Mouse (Mus musculus): ENCODE data around the gene Fam241b.

Gene Fam241b

DNA sequence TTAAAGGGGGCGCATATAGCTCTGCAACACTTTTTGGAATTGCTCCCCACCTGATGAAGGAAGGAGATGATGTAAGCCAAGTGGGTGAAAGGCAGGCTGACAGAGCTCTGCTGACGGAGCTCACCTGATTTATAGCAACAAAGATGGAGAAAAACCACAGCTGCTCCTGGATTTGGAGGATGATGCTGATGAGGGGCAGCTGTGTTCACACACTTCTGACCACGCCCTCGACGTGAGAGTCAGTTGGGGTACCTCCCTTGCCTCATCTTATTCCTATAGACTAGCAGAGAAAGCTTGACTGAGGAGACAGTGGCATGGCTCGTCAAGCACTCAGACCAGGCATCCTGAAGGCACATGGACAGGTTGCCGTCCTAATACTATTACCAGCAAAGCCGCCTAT is at the start of gene Fam241b:
Gene Fam241b (minus strand): TSS at position 101 of the 400 bp plus-strand sequence.
- no peak for DNase-seq (ENCODE audit: low read depth, low spot score)

DNA sequence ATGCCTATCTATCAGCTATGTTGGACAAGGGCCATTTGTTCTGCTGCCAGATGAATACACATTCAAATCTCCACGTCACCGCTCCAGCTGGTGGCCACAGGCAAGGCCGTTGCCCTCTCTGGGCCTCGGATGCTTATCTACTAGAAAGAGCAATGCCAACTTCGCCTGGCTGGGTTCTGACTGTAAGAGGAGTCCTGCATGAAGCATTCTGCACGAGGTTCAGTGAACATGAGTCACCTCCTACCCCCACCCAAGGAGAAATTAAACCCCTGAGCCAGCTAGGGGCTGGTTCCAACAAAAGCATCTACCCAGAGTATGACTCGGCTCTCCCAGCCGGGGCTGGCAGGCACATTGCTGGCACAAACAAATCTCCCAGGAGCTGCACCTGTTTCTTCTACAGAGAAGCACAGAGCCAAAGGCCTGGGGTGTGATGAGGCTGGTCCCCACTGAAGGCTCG is 49.0 kb upstream of the Fam241b start:
- DNase-seq (ENCODE audit: low read depth, low spot score), result no peak

DNA sequence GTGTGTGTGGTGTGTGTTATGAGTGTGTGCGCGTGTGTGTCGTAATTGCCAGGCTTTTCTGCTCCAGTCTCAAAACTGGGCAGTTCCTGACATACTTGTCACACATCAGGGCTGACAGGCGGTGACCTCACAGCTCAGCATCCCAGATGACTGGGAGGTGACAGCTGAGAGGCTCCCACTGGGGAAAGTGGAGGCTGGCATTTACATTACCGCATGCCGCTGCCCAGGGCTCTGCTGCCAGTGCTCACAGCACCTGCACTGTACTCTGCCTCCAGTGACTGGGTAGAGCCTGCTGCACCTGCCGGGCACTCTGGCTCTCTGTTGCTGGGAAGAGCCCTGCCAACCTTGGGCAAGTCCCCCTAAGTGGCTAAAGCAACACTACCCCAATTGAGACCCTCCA is 47.1 kb upstream of the Fam241b start:
- no peak for DNase-seq (ENCODE audit: low read depth, low spot score)

DNA sequence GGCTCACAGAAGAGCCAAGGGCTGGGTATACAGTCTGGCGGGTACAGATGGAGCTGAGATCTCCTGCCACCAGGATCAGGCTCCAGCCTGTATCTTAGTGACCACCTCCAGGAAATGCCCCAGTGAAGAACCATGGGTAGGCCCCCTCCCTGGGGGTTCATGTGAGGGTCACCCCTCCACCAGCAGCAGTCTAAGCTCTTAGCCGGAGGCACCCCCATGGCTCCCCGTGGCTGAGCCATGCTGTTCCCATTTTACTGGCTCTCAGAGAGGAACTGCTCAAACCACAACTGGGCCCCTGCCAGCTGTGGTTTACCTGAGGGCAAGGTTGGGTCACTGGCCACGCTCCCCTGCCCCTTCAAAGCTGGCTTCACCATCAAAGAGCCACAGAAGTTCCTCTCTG is 46.2 kb upstream of the Fam241b start:
- no peak for DNase-seq (ENCODE audit: low read depth, low spot score)

DNA sequence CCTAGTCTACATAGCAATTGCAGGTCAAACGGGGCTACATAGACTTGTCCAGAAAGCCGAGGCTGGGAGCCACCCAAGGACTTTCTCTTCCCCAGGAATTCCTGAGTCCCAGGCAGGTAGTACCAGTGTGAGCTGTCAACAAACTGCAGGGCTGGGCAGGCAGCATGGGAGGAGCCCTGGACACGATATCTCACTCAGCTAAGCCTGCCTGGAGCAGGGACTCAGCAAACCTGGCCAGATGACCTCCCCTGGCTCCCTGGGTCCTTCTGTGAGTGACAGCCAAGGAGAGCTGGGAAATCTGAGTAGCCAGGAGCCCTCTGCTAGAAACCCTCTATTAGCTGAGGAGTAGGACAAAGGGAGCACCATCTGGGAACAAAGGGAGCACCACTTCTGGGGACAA is 45.6 kb upstream of the Fam241b start:
- DNase-seq (ENCODE audit: low read depth, low spot score), result no peak

DNA sequence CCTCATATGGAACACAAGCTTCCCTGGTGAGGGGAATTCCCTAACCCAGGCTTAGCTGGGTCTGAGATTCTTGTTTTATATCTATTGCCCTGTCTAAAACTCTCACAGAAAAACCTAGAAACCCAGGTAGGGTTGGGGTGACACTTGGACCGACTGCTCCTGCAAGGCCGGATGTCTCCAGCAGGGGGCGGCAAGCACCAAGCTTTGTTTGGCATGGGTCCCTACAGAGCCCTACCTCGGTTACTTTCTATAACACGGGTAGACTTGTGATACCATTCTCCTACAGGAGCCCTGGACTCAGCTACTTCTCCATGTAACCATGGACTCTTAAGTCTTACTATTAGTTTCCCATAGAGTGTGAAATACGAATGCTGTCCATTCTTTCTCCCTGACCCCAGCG is 43.2 kb upstream of the Fam241b start:
- DNase-seq (ENCODE audit: low read depth, low spot score), result peak; percentile 39

DNA sequence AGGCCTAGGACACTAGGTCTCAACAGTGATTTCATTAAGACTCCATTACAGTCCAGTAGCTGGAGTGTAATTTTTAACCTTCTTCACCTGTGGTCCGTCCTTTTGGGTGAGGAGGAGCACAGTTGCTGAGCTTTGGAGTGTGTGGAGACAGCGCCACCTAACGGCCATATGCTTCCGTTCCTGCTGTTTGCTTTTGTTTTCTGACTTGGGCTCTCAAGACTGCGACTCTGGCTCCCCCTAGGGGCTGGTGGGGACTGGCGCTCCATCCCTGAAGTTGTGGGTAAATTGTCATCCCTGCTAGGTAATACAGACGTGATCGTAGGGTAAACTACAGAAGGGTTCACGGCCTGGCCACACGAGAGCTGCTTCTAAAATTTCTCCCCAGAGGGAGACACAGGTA is 39.3 kb upstream of the Fam241b start:
- DNase-seq (ENCODE audit: low read depth, low spot score), result peak; percentile 87

DNA sequence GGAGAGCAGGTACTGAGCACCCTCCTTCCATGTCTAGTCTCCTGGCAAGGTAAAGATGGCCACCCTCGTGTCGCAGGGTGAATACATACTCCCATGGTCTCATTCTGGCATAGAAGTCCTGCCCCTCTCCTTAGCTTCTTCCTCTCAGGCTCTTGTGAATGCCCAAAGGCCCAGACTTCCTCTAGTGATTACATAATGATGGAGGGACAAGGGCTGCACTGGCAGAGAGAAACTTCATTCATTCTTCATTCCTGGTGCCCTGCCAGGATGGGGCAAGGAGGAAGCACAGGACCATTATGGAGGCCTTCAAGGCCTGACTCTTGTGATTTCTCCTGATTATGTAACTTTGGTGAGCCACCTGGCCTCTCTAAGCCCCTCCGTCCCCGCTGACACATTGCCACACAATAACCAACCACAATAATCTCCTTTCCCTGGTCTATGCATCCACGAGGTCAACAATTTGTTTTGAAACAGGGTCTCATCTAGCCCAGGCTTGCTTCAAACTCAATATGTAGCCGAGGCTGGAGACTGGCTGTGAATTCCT is 38.8 kb upstream of the Fam241b start:
- no peak for DNase-seq (ENCODE audit: low read depth, low spot score)

DNA sequence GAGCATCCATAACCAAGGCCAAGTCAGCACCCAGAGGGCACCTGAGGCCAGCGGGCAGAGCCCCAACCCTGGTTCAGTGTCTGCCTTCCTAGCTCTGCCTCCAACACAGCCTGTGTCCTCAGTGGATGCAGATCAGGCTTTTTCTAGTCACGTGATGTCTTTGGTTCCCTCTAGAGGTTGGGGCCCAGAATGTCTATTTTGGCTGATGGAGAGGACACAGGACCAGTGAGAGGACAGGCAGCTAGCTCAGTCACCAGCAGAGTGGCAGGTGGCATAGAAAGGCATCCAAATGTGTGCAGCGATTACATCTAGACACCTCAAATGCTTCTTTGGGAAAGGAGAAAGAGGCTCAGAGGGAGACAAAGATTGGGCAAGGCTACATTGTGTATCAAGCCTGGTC is 38.0 kb upstream of the Fam241b start:
- no peak for DNase-seq (ENCODE audit: low read depth, low spot score)

DNA sequence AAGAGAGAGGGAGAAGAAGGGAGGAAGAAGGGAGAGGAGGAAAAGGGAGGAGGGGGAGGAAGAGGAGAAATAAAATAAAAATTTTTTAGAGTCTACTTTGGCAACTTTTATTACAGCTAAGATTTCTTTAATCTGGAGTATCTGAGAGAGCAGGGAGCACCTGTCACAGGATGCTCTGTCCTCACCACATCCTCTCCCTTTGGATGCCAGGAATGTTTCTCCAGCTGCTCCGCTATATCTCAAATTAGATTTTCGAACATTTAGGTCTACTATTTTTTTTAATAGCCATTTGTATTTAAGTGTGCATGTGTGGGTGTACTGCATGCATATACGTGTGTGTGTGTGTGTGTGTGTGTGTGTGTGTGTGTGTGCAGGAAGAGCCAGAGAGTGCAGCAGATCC is 36.2 kb upstream of the Fam241b start:
- DNase-seq (ENCODE audit: low read depth, low spot score), result no peak

DNA sequence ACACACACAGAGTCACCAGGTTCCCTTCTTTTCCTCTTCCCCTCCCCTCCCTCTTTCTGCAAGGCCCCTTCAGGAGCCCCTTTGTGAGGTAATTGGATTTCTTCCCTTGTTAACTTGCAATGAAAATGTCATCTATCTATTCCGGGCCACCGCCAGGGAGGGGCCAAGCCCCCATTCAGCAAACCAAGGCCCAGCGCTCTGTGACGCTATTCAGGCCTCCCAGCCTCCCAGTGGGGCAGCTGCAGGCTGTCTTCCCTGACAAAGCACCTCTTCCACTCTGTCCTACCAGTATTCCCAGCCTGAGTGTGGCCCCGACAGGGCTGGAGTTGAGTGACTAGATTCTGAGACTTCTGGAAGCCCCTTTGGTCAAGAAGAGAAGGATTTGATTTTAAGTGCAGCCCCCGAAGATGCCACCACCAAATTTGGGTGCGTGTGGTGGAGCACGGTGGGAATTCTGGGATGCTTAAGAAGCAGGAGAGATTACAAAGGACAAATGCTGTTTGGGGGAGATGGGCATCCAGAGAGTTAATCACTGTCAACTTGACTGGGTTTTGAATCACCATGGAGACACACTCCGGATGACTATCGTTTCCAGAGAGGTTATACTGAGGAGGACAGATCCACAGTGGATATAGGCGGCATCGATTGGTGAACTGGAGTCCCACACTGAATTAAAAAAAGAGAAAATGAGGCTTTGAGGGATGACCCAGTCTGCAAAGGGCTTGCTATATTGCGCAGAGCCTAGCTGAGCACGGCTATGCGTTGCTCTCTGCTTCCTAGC is 31.0 kb upstream of the Fam241b start:
- no peak for DNase-seq (ENCODE audit: low read depth, low spot score)

DNA sequence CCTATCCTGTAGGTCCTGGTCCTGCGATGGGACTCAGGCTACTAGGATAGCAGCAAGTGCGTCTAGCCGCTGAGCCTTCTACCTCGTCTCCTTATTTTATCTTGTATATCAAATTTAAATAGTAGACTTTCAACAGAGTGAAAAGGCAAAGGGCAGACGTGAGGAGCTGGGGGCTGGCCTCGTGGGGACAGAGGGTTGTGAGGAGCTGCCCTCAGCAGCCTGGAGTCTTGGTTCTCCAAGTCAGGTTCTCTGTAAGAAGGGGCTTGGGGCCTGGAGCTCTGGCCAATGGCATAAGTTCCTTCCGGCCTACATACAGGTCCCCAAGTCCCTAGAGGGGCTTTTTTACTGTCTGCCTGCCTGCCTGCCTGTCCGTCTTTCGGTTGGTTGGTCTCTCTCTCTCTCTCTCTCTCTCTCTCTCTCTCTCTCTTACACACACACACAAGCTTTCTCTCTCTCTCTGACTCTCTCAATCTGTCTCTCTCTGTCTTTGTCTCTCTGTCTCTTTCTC is 30.3 kb upstream of the Fam241b start:
- DNase-seq (ENCODE audit: low read depth, low spot score), result no peak

DNA sequence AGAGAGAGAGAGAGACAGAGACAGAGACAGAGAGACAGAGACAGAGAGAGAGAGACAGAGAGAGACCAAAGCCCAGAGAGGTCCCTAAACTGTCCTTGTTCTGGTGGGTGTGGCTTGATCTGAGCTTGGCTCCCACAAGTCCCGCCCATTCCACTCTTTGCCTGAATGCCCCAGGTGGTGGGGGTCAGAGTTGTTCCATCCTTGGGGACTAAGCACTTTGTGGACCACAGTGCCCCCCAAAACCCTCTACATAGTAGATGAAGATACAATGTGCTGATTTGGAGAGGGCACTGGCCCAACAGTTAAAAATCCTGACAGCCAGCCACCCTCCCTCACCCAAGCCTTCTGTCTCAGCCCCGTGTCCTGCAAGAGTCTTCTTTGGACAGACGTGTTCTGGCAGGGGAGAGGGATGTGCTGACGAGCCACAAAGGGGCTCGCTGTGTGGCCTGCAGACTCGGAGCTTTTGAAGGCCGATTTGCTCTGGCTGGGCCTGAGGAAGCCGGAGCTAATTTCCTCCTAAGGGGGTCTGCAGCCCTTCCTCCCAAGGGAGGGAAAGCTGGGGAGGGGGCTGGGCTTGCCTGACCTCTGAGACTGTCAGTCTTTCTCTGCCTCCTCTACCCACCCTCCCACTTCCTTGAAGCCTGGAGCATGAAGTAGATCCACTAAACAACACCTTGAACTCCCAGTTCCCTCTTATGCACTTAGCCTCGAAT is 29.3 kb upstream of the Fam241b start:
- DNase-seq (ENCODE audit: low read depth, low spot score), result no peak

DNA sequence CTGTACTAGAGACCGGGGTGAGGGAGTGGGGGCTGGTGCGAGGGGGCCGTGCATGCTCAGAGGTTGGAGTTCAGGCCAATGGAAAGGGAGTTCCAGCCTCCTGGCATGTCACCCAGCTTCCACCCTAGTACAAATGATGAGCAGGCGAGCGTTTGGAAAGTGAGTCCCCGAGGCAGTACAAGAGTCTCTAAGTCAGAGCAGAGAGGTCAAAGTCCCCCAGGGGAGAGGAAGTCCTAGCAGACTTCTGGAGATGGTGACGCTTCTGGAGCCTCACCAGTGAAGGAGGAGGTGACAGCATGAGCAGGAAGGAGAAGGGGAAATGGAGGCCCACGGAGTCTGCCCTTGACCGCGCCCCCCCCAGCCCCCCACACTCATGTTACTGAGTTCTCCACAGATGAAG is 18.7 kb upstream of the Fam241b start:
- no peak for DNase-seq (ENCODE audit: low read depth, low spot score)

DNA sequence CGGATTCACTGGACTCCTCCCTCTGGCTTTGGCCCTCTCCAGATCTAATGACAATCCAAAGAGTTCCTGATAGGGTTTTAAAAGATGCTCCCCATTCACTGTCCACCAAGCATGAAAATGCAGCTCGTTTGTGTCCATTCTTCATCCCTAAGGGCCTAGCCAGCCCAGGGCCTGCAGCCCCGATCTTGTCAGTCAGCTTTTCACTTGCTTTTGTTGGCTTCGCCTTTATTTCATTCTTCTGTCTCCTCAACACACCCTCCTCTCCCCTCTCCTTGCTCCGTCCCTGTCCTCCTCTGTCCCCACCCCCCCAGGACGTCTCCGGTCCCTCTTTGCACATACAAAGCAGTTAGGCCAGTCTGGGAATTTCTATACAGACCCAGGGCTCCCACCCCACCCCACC is 6.2 kb upstream of the Fam241b start:
- DNase-seq (ENCODE audit: low read depth, low spot score), result no peak

DNA sequence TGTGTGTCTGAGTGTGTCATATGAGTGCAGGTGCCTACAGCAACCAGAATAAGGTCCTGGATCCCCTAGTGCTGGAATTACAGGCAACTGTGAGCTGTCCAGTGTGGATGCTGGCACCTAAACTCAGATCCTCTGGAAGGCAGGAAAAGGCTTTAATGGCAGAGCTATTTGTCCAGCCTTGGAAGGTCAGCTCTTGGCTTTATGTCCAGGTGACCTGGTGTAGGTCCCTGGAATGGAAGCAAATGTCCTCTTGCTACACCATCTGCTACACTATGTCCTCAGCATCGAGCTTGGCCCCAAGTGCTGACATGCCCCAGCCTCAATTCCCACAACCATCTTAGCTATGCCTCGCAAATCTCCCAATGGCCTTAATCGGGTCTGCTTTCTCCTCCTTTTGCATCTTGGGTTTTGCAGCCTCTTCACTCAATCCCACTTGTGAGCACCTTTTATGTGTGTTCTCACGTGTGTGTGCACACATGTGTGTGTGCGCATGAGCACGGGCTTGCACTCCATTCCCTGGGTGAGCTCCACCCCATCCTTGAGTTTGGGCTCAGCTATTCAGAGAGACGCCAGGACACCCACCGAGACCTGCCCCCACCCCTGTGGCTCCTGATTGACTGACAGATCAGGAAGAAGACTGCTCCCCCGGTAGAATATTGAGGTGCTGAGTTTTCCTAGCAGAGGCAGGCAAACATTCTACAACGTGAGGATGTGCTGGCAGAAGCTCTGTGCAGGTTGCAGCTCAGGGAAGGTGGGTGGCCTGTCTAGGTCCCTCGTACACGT is 3.9 kb upstream of the Fam241b start:
- DNase-seq (ENCODE audit: low read depth, low spot score), result no peak

DNA sequence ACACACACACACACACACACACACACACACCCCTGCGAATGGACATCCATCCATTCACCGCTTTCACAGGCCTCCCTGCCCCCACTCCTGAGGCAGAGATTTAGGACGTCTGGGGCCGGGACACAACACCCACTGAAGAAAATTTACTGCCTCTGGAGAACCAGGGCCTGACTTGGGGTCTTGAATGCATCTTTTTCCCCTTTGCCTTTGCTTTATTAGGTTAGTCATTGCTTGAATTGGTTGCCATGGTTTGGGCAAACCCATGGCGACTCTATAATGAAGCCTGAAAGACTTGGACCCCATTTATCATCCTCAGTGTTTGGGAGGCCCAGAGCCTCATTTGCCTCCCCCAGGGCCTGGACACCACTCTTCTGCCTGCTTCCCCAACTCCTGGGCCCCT is 2.2 kb upstream of the Fam241b start:
- DNase-seq (ENCODE audit: low read depth, low spot score), result no peak

DNA sequence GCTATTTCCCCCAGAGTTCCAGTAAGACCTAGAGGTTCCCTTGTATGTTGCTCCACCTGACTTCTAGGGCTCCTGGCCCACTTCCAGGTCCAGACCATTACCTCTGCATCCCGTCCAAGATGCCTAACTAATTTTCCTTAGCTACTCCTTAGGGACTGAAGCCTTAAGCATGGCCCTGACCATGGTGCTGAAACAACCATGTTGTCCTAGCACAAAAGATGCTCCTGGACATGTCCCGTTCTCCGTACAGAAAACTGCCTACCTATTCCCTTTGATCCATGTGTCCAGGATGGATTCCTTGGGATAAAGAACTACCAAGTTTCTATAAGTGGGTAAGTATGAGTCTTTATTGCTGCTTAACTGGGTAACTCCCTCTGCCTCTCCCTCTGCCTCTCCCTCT is 5.7 kb downstream of the Fam241b start:
- no peak for DNase-seq (ENCODE audit: low read depth, low spot score)

DNA sequence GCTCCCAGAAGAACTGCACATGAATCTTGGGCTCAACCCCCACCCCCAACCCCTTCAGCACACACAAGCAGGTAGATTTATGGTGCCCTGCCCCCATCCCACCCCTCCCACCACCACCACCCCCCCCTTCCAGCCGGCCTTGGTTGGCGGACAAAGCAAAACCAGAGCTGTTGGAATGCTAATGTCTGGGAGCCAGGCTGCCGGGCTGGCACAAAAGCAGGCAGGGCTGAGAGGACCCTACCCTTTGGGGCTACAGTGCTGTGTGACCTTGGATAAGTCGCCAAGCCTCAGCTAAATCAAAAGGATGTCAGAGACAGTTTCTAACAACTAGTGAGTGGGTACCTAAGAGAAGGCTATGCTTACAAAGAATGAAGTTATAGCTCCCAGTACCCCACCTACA is 6.6 kb downstream of the Fam241b start:
- DNase-seq (ENCODE audit: low read depth, low spot score), result no peak

DNA sequence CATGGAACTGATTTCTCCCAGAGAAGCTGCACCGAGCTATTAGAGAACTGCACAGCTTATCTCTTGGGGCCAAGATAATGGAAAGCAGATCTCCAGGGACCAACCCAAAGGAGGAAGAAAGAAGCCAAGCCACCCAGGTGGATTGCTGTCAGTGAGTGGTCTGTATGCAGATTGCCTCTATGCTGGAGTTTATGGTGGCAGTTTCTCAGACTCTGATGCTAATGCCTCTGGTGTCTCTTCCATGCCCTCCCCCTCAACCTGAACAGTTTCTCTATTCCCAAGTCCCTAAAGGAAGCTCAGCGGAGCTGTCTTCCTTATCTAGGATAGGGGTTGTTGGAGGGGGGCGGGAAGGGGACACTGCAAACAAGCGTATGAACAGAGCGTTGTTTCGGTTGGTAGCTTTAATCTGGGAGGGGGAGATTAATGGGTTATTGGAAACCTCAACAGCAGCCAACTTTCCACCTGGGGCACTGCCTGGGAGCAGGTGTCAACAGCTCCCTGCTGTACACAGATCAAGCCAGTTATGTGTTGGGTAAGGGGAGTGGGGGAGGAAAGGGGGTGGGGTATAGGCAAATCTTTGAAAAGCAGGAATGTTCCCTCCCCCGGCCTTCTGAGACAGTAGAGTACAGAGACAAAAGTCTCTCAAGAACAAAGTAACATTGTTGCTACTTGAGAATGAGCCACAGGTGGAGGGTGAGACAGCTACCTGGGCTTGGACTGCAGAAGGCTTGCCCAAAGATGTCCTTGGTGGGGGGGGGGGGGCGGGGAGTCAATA is 7.8 kb downstream of the Fam241b start:
- DNase-seq (ENCODE audit: low read depth, low spot score), result no peak

DNA sequence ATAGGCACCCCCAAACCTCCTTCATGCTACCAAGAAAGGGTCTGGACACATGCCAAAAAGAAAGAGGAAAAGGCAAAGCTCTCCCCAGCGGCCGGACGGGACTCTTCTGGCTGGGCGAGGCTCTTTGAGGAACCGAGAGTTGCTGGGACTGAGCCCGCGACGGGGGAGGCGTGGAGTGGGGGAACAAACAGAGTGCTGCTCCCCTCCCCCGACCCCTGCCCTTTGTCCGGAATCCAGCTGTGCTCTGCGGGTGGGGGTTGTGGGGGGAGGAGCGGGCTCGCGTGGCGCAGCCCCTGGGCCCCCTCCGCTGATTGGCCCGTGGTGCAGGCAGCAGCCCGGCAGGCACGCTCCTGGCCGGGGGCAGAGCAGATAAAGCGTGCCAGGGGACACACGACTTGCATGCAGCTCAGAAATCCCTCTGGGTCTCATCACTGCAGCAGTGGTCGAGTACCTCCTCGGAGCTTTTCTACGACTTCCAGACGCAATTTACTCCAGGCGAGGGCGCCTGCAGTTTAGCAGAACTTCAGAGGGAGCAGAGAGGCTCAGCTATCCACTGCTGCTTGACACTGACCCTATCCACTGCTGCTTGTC is 10.9 kb downstream of the Fam241b start, which contains the start of gene Neurog3:
Gene Neurog3 (plus strand): TSS at position 400 of the 591 bp plus-strand sequence.
- DNase-seq (ENCODE audit: low read depth, low spot score), result no peak

All from WW6 (cell line).